Mouse (Mus musculus): ENCODE results near the gene Tph1. TPM values are rescaled to one million over a fixed set of nuclear protein-coding genes. Genes with fewer than 3 reads are reported as not detected.
"Not testable (repeated sequence)": the region's sequence is repeated elsewhere in the genome, so short reads cannot be mapped to it uniquely, and the experiment has no call there.

The Tph1 gene
- polyA plus RNA-seq, 1 experiment from 2014 or later = 0.21 TPM

DNA sequence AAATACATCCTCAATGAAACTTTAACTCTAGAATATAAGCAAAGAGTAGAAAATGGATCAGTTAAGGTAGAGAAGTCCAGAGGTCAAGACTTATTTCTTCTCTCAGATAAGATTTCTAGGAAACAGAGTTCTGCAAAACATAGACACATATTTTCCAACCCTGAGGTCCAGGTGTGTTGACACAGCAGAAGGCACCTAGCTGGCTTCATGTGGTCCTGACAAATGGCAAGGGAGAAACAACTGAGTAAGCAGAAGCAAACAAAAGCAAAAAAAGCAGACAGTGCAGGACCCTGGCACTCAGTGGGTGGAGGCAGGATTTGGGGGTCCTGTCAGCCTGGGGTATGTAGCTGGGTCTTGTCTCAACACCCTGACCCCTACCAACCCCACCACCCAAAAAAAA is 8.4 kb upstream of the Tph1 start:
- Histone ChIP-seq H3K4me1 (no peaks in the 10 kb centered on the region), H3K9ac (no peak overlapping the region), H3K27me3 (no peaks in the 10 kb centered on the region), H3K9me3 (replicated peaks) (0 out of 2 replicates have a peak, but pooled peaks cover 5% of the 10 kb centered on the region), H3K4me3 (no peak overlapping the region), H3K36me3 (ENCODE audit: poor library complexity, severe bottlenecking) (no peaks in the 10 kb centered on the region), H3K27ac (no peak overlapping the region), H3K4me2 (no peak overlapping the region)
- no peak for ATAC-seq

DNA sequence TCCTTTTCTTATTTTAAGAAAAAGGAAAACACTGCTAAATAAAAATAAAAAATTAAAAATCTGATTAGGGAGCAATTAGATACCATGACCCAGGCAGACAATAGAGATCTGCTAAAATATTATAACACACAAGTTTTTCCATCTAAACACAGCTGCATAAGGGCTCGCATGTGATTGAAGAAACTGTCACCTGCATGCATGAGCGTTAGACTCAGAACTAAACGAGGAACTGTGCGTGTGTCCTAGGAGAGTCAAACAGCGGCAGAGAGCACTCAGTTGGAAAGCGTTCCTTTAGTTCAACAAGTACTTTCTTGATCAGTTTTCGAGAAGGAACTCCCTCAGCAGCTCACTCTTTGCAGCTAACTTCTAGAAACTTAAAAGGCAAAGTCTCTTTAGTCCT is 6.7 kb upstream of the Tph1 start:
- ATAC-seq; H3K4me3 ChIP-seq; H3K36me3 ChIP-seq (ENCODE audit: poor library complexity, severe bottlenecking); H3K4me2 ChIP-seq; H3K27ac ChIP-seq; H3K4me1 ChIP-seq; H3K27me3 ChIP-seq; H3K9me3 ChIP-seq (replicated peaks); H3K9ac ChIP-seq: not testable (repeated sequence)
- WGBS = 78% methylated on average over 7 of the region's 7 CpGs

DNA sequence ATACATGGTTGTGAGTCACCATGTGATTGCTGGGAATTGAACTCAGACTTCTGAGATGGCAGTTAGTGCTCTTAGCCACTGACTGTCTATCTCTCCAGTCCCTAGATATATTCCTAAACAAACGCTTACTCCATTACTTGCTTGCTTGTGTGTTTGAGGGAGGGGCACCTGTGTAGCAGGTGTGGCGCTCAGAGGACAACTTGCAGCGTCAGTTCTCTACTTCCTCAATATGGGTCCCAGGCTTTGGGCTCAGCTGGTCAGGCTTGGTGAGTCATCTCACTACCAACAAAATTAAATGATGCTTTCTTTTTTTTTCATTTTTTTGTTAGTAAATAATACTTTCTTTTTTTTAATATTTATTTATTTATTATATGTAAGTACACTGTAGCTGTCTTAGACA is 6.1 kb upstream of the Tph1 start:
- Histone ChIP-seq H3K9me3 (replicated peaks) (0 out of 2 replicates have a peak, but pooled peaks cover 5% of the 10 kb centered on the region), H3K27ac (no peak overlapping the region), H3K36me3 (ENCODE audit: poor library complexity, severe bottlenecking) (no peaks in the 10 kb centered on the region), H3K27me3 (no peaks in the 10 kb centered on the region), H3K4me2 (no peak overlapping the region), H3K4me1 (no peaks in the 10 kb centered on the region), H3K9ac (no peak overlapping the region), H3K4me3 (no peak overlapping the region)
- no peak for ATAC-seq
- WGBS = 93% methylated on average over 3 of the region's 3 CpGs

DNA sequence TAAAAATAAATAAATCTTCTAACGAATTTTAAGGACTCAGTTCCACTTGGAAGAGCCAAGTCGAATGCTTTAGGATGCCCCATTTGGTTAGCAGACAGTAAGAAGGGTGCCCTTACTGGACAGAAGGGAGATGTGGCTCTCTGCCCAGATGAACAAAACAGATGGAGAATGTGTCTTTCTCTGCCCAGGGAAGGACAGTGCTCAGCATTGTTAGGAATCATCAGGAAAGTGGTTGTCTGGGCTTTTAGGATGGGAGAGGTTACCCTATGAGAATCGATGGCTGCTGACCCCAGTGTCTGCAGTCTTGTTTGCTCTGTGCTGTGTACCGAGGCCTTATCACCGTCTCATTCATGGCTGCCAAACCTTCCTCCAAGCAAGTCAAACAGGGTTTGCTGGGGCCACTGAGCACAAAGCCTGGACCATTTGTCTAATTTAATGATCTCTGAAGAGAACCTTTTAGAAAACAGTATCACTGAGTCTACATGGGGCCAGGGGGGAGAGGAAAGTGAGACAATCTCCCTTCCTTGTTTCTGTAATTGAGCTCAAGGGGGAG is 4.5 kb upstream of the Tph1 start:
- Histone ChIP-seq H3K27ac (no peak overlapping the region), H3K9me3 (replicated peaks) (no peaks in the 10 kb centered on the region), H3K27me3 (no peaks in the 10 kb centered on the region), H3K4me3 (no peak overlapping the region), H3K4me2 (no peak overlapping the region), H3K36me3 (ENCODE audit: poor library complexity, severe bottlenecking) (no peaks in the 10 kb centered on the region), H3K9ac (no peak overlapping the region), H3K4me1 (no peaks in the 10 kb centered on the region)
- ATAC-seq = no peak
- WGBS = 67% methylated on average over 5 of the region's 5 CpGs

DNA sequence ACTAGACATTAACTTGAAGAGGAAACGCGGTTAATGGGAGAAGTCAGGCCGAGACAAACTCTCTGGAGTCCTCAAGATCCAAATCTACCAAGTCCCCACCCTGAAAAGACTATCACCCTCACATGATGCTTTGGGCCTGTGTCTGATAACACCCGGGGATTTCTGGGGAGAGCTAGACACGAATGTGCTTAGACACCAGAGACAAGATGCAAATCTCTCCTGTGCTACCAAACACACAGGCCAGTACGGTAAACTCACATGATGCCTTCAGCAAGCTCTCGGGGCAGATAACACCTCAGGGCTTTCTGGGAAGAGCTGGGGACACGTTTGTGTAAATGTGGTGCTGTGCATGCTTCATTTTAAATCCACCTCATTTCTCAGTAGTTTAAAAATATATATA is 3.5 kb upstream of the Tph1 start:
- no peak overlapping the region for H3K4me2 ChIP-seq
- 86% methylated on average over 8 of the region's 8 CpGs for WGBS
- no peak overlapping the region for H3K27ac ChIP-seq
- H3K9ac ChIP-seq = no peak overlapping the region
- no peaks in the 10 kb centered on the region for H3K9me3 ChIP-seq (replicated peaks)
- ATAC-seq = no peak
- H3K4me1 ChIP-seq = no peaks in the 10 kb centered on the region
- no peak overlapping the region for H3K4me3 ChIP-seq
- H3K36me3 ChIP-seq (ENCODE audit: poor library complexity, severe bottlenecking) = no peaks in the 10 kb centered on the region
- no peaks in the 10 kb centered on the region for H3K27me3 ChIP-seq

DNA sequence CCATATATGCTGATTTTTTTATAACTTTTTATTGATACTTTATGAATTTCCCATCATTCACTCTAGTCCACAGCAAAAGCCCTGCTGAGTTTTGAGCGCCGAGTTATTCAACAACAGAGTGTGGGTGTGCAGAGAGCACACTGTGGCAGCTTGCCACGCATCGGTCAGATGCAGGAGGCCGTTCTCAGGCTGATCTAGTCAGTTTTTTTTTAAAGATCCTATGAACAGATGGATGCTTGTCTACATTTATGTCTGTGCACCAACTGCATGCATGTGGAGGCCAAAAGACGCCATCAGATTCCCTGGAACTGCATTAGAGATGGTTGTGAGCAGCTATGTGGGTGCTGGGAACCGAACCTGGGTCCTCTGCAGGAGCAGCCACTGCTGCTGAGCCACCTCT is 2.7 kb upstream of the Tph1 start:
- WGBS = 92% methylated on average over 7 of the region's 7 CpGs

DNA sequence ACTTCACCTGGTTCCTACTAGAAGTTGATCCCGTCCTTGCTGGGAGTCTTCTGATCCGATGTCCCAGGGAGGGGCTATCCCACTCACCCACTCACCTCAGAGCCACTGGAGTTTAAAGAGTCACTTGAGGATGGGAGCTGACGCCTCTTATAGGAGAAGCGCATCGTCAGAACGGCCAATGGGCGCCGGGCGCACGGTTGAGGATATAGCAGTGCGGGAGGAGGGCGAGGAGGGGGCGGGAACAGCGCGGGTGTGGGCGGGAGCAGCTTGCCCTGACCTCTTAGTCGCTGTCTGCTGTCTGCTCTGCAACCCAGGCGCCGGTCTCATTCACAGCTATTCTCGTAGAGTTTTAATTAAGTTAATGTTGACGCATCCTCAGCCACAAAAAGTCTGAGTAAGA is 5.1 kb downstream of the Tph1 start:
- H3K36me3 ChIP-seq (ENCODE audit: poor library complexity, severe bottlenecking) = no peaks in the 10 kb centered on the region
- H3K4me2 ChIP-seq = peak overlapping the region; percentile 46
- peaks cover 30% of the 10 kb centered on the region for H3K27me3 ChIP-seq
- WGBS = 1% methylated on average over 21 of the region's 21 CpGs
- ATAC-seq = no peak
- H3K9ac ChIP-seq = 0 out of 2 replicates have a peak overlapping the region, but pooled peaks have one; percentile 5
- H3K4me1 ChIP-seq = peaks cover 4% of the 10 kb centered on the region
- no peak overlapping the region for H3K27ac ChIP-seq
- no peaks in the 10 kb centered on the region for H3K9me3 ChIP-seq (replicated peaks)
- H3K4me3 ChIP-seq = no peak overlapping the region

More for the DNA sequence above, 2.7 kb upstream of the Tph1 start:
- Histone ChIP-seq H3K4me1 (no peaks in the 10 kb centered on the region), H3K27me3 (no peaks in the 10 kb centered on the region), H3K27ac (no peak overlapping the region), H3K36me3 (ENCODE audit: poor library complexity, severe bottlenecking) (no peaks in the 10 kb centered on the region), H3K4me2 (no peak overlapping the region), H3K9me3 (replicated peaks) (no peaks in the 10 kb centered on the region), H3K4me3 (no peak overlapping the region), H3K9ac (no peak overlapping the region)
- no peak for ATAC-seq

DNA sequence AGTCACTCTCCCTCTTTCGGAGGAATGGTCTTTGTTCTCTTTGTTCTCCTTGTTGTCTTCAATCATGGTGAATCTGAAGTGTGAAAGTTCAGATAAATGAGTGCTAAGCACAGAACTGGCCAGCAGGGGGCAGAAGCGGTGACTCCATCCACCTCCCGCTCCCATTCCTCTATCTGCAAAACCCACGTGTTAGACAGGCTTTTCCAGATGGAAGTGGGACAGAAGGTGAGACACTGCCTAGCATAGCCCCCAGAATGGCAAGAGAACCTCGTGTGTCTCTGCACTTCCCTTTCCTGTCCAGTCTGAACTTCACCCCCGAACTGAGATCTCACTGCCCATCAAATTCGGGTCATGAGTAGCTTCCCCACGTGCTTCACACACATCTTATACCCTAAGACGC is 7.1 kb downstream of the Tph1 start:
- Histone ChIP-seq H3K4me3 (no peak overlapping the region), H3K9ac (no peak overlapping the region), H3K9me3 (replicated peaks) (no peaks in the 10 kb centered on the region), H3K4me1 (peaks cover 4% of the 10 kb centered on the region), H3K27ac (no peak overlapping the region), H3K4me2 (no peak overlapping the region), H3K27me3 (peaks cover 30% of the 10 kb centered on the region), H3K36me3 (ENCODE audit: poor library complexity, severe bottlenecking) (no peaks in the 10 kb centered on the region)
- 37% methylated on average over 9 of the region's 9 CpGs for WGBS
- no peak for ATAC-seq

DNA sequence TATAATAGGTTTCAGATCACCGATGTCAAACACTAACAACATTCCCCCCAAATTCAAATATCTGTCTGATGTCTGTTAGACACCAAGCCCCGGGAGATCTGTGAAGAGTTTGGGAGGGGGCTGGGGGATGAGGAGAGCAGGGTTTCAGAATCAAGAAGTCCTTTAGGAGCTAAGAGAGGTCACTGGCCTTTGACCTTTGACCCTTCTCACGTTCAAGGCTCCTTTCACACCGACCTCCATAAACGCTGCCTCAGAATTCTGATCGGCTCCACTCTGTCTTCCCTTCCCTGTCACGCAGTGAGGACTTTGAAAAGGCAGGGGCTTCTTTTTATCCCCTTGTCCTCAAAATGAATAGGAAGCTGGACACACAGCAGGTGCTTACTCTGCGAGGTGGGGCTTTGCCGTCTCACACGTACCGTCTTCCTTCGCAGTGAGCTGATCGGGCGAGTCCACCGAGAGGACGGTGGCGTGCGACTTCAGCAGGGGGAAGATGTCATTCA is 10.7 kb downstream of the Tph1 start:
- H3K27ac ChIP-seq = no peak overlapping the region
- H3K4me1 ChIP-seq = no peaks in the 10 kb centered on the region
- no peaks in the 10 kb centered on the region for H3K9me3 ChIP-seq (replicated peaks)
- no peak overlapping the region for H3K4me3 ChIP-seq
- 21% methylated on average over 18 of the region's 18 CpGs for WGBS
- no peak for ATAC-seq
- H3K9ac ChIP-seq = no peak overlapping the region
- H3K36me3 ChIP-seq (ENCODE audit: poor library complexity, severe bottlenecking) = no peaks in the 10 kb centered on the region
- H3K27me3 ChIP-seq = peaks cover 14% of the 10 kb centered on the region
- H3K4me2 ChIP-seq = 0 out of 2 replicates have a peak overlapping the region, but pooled peaks have one; percentile 6

DNA sequence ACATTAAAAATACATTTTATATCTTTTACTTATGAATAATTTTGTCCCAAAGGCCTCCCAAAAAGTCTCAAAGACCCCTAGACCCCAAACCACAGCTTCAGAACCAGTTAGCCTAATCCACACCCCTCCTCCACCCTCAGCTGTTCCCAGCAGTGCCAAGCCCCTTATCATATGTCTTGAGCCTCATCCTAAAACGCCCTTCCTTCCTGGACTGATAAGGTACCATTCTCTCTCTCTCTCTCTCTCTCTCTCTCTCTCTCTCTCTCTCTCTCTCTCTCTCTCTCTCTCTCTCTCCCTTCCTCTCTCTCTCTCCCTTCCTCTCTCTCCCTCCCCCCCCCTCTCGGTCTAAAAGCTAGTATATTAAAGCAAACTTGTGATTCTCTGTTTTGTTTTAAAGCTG is 20.1 kb downstream of the Tph1 start:
- Histone ChIP-seq H3K27me3 (no peaks in the 10 kb centered on the region), H3K36me3 (ENCODE audit: poor library complexity, severe bottlenecking) (no peaks in the 10 kb centered on the region), H3K27ac (no peak overlapping the region), H3K9ac (no peak overlapping the region), H3K4me3 (no peak overlapping the region), H3K4me1 (no peaks in the 10 kb centered on the region), H3K4me2 (no peak overlapping the region), H3K9me3 (replicated peaks) (no peaks in the 10 kb centered on the region)
- 76% methylated on average over 2 of the region's 2 CpGs for WGBS
- ATAC-seq = no peak

DNA sequence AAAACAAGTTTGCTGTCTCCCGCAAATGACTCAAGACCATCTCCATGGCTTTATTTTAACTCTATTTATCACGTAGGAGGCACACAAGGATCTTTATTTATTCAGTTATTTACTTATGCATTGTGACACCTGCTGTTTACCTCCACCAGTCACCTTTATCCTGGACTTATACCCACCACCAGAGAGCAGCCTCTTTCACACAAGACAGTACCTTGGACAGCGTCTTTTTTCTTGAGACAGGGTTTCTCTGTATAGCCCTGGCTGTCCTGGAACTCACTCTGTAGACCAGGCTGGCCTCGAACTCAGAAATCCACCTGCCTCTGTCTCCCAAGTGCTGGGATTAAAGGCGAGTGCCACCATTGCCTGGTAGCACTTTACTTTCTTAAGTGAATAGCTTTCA is 22.1 kb downstream of the Tph1 start:
- not testable (repeated sequence) for H3K9me3 ChIP-seq (replicated peaks); H3K36me3 ChIP-seq (ENCODE audit: poor library complexity, severe bottlenecking); H3K4me3 ChIP-seq; H3K27ac ChIP-seq; ATAC-seq; H3K4me2 ChIP-seq; H3K27me3 ChIP-seq; H3K4me1 ChIP-seq; H3K9ac ChIP-seq
- 51% methylated on average over 5 of the region's 5 CpGs for WGBS

DNA sequence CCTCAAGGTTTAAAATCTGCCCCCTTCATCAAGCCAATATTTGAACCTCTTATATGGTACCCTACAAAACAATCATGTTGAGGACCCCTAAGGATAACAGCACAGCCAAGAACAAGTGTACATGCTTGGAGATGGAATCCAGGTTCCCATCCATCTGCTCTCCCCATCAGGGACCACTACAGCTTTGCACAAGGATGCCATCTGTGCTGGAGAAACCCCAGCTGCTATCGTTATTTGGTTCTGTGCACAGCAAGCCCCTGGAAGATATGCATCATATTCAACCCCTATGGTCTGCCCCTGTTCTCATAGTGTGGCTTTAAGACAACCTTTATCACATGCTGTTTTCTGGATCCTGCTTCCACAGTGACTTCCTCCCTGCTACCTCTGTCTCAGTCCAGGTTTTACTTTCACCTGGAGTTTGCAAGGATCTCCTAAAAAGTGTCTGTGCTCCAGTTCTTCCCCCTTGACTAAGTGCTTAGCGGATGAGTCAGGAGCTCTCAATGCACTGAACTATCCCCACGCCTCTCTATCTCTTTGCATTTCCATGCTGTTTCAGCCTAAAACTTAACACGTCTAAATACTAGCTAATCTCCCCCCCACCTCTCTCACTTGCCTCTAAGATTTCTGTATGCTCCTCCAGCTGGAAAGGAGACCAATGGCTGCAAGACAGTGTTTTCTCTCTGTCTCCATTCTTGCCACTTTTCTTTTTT is 23.8 kb downstream of the Tph1 start:
- no peak overlapping the region for H3K4me3 ChIP-seq
- WGBS = 68% methylated on average over 4 of the region's 4 CpGs
- H3K4me2 ChIP-seq = no peak overlapping the region
- no peaks in the 10 kb centered on the region for H3K36me3 ChIP-seq (ENCODE audit: poor library complexity, severe bottlenecking)
- no peak for ATAC-seq
- peaks cover 4% of the 10 kb centered on the region; the same call in 1 of the 2 replicates for H3K27me3 ChIP-seq
- H3K27ac ChIP-seq = no peak overlapping the region
- no peak overlapping the region for H3K9ac ChIP-seq
- no peaks in the 10 kb centered on the region for H3K9me3 ChIP-seq (replicated peaks)
- H3K4me1 ChIP-seq = no peaks in the 10 kb centered on the region

DNA sequence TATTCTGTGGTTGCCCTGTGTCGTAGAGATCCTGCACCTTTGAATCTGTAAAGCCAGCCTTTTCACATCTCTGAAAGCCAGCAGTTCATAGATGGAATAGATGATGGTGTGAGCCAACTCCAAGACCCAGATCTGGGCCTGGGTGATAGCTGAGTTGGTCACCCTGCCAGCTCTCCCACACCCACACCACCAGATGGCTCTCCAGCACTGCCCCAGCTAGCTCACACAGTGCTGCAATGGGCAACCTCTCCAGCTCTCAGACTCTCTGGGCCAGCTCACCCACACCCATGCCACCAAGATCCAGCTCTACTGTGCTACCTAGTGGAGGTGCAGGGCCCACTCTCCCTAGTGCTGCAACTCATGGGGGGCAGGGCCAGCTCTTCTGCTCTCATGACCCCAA is 29.2 kb downstream of the Tph1 start:
- whole genome bisulfite sequencing = 92% methylated on average over 1 of the region's 1 CpGs

More for the DNA sequence above, 29.2 kb downstream of the Tph1 start:
- H3K27me3 ChIP-seq = peaks cover 13% of the 10 kb centered on the region; the same call in 1 of the 2 replicates
- H3K4me1 ChIP-seq = peaks cover 18% of the 10 kb centered on the region
- no peak overlapping the region for H3K27ac ChIP-seq
- H3K9me3 ChIP-seq (replicated peaks) = no peaks in the 10 kb centered on the region
- H3K4me2 ChIP-seq = no peak overlapping the region
- H3K4me3 ChIP-seq = no peak overlapping the region
- no peaks in the 10 kb centered on the region for H3K36me3 ChIP-seq (ENCODE audit: poor library complexity, severe bottlenecking)
- no peak overlapping the region for H3K9ac ChIP-seq
- ATAC-seq = no peak
